In genomic region chr8:46547245-46547644, GRCm38 (mm10) we compare ENCODE assay signal across 8 mouse cellular contexts. TPM values are rescaled to one million over a fixed set of nuclear protein-coding genes. Genes with fewer than 3 reads are reported as not detected.
DNase-seq lines count a peak whose midpoint lies in the region; TF ChIP-seq lines count a peak whose summit lies in the region.

No protein-coding gene starts in this region.

- TF ChIP-seq CTCF in cerebellum, adult 2 months (IDR thresholded peaks at IDR 0.05; ENCODE audit: borderline replicate concordance, insufficient read depth, low read depth, low read length) = peak; percentile 39; the same call in 1 of the 2 replicates

- no peak overlapping the region for H3K4me3 ChIP-seq in cerebellum, adult 2 months (replicated peaks; ENCODE audit: insufficient read depth, low read depth, low read length)
- peak overlapping the region; percentile 58 for H3K4me3 ChIP-seq in erythroblast, embryonic 14.5 days (replicated peaks)

- peak in 1 of 2 experiments; percentile 49 for DNase-seq in cerebellum, adult 2 months
- DNase-seq in cerebellum, adult 11-12 months = no peak
- DNase-seq in thymus, postnatal 25 days = peak; percentile 8
- no peak for DNase-seq in thymus, postnatal 4 days
- peak; percentile 81 for DNase-seq in kidney, postnatal 14 days
- peak; percentile 73 for DNase-seq in mesoderm, embryonic 11.5 days (ENCODE audit: low read depth, low spot score)
- DNase-seq in frontal cortex, postnatal 25 days (ENCODE audit: low spot score in 2 of 2) = no peak

- no peaks in the 10 kb centered on the region for H3K27me3 ChIP-seq in cerebellum, adult 2 months (ENCODE audit: control insufficient read depth, insufficient read depth, low read length)
- no peaks in the 10 kb centered on the region for H3K27me3 ChIP-seq in erythroblast, embryonic 14.5 days (ENCODE audit: control insufficient read depth)

- no peaks in the 10 kb centered on the region for H3K9me3 ChIP-seq in erythroblast, embryonic 14.5 days (ENCODE audit: control insufficient read depth, low read length)

- no peaks in the 10 kb centered on the region; the same call in 1 of the 2 replicates for H3K36me3 ChIP-seq in erythroblast, embryonic 14.5 days (ENCODE audit: control insufficient read depth)

- no peak overlapping the region for H3K27ac ChIP-seq in cerebellum, adult 2 months (ENCODE audit: insufficient read depth, low read length)

- H3K4me1 ChIP-seq in cerebellum, adult 2 months (ENCODE audit: control insufficient read depth, insufficient read depth, low read length) = 0 out of 2 replicates have a peak, but pooled peaks cover 2% of the 10 kb centered on the region
- peaks cover 88% of the 10 kb centered on the region for H3K4me1 ChIP-seq in erythroblast, embryonic 14.5 days (ENCODE audit: control insufficient read depth)

- WGBS in cerebellum, adult 2 months = 42% methylated on average over 4 of the region's 4 CpGs

- no peak for TF ChIP-seq POLR2A in cerebellum, adult 2 months (IDR thresholded peaks at IDR 0.05; ENCODE audit: borderline replicate concordance, insufficient read depth, low read length)

RNA-seq across cellular contexts. Expression of gene Cenpu, which starts 4.6 kb away (rescaled TPM):
- 1.3 and 1.4 TPM in 2 replicates for polyA plus RNA-seq in cerebellum, adult 2 months (2012; rRNA removed)
- polyA plus RNA-seq in erythroblast, embryonic 14.5 days (2012) = 2.4 and 3.1 TPM in 2 replicates

Comparison
In these comparisons a context has a peak if more than half of its experiments do, and no peak if none do; other contexts are left out.
1. DNase-seq: peak in thymus, postnatal 25 days (single experiment), kidney, postnatal 14 days (single experiment) and mesoderm, embryonic 11.5 days (single experiment); none in cerebellum, adult 11-12 months (single experiment), thymus, postnatal 4 days (single experiment) and frontal cortex, postnatal 25 days (0 of 2).